Mouse (Mus musculus) spleen, adult 2 months (tissue): Measurements from ENCODE around the gene Ggt1.

Source experiments
- CTCF ChIP-seq: fragments of 200-500 bp; IDR thresholded peaks from 2 replicates; pipeline ENCODE4 v1.5.1; 2011; ENCODE audit warnings: mild to moderate bottlenecking, inconsistent platforms; ENCODE audit not compliant: insufficient read depth, insufficient read length, insufficient replicate concordance; ENCODE audit errors: extremely low read depth
- POLR2A ChIP-seq: fragments of 200-500 bp; IDR thresholded peaks from 2 replicates; pipeline ENCODE4 v1.6.1; 2011; ENCODE audit warnings: low read depth, low read length, inconsistent platforms

- TF ChIP-seq CTCF (no peak), POLR2A (no peak)
These were observed 34.6 kb downstream of the Ggt1 start for GRCm38 (mm10) chr10:75595981-75596380.
